Mouse (Mus musculus): ENCODE data around the gene 1700034I23Rik. TPM values are rescaled to one million over a fixed set of nuclear protein-coding genes. Genes with fewer than 3 reads are reported as not detected.

The 1700034I23Rik gene
- total RNA-seq (2023) = not detected

DNA sequence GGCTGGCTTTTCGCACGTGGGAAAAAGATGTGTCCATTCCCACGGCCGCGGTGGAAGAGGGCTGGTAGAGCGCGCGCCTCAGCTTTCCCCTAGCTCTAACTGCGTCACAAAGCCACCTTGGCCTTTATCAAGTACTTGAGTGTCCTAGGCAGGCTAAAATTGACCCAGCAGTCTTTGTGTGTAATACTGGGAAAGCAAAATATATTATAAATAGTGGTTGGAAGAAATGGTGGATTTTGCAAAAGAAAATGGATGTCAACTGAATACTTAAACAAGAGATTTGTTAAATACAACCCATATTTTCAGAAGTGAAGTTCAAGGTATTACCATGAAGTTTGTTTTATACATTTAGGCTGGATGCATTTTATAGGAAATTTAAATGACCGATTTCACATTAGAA is at the start of gene 1700034I23Rik:
Gene 1700034I23Rik (minus strand): TSS at position 101 of the 400 bp plus-strand sequence.

DNA sequence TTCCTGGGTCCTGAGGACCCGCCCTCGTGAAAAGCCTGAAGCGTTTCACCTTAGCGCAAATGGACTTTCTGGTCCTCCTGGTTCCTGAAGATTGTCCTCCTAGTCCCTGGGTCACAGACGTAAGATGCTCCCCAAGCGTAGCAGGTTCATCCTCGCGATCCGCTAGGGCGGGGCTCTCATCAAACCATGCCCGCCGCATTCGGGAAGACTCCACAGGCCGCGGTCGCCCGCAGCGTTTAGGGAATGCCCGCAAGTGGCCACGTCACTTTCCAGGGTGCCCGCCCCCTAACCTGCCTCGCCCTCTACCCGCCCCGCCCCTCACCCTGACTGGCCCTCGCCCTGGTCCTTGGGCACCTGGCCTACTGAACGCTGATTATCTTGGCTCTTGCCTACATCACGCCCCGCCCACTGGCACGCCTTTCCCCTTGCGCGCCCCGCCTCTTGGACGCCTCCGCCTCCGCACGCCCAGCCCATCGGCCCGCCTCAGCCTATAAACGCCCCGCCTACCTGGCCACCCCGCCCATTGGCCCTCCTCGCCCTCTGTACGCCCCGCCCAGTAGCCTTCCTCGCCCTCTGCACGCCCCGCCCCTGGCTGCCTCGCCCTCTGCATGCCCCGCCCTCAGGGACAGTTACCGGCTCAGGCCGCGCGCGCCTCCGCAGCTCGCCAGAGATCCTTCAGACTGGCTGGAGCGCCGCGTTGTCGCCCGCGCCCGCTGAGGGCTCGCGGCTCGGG is 47.0 kb upstream of the 1700034I23Rik start, which contains the start of gene Larp1b:
Gene Larp1b (plus strand): TSS at position 659 of the 733 bp plus-strand sequence.

Other genes with a start within 250 kb of the 1700034I23Rik start
- gene Slc25a31, start 193.7 kb downstream of the 1700034I23Rik start, total RNA-seq (2023) = not detected
- 10 to 100 TPM in 1 of 2 experiments, 1 to 10 TPM in 1; 8.4 to 13.0 TPM for gene Hspa4l, start 158.0 kb downstream of the 1700034I23Rik start, total RNA-seq (2023)
- 10 to 100 TPM; 27.2 to 38.2 TPM for gene Plk4, start 102.5 kb downstream of the 1700034I23Rik start, total RNA-seq (2023)
- 10 to 100 TPM; 13.9 to 17.2 TPM for gene Mfsd8, start 55.7 kb downstream of the 1700034I23Rik start, total RNA-seq (2023)
- 10 to 100 TPM in 1 of 2 experiments, 1 to 10 TPM in 1; 7.1 to 11.7 TPM for gene Abhd18, start 55.6 kb downstream of the 1700034I23Rik start, total RNA-seq (2023)
- gene Larp1b, start 47.3 kb upstream of the 1700034I23Rik start, total RNA-seq (2023) = 10 to 100 TPM; 18.7 to 21.9 TPM
- gene Pgrmc2, start 180.5 kb upstream of the 1700034I23Rik start, total RNA-seq (2023) = 10 to 100 TPM; 21.6 to 24.0 TPM

Measured in B cell, adult 67 days (primary cell).